Mouse (Mus musculus): ENCODE measurements at regions not wholly inside any gene's neighbourhood (a gene's known extent, or its start where the extent isn't known, plus 50 kb on each side); places are given as distances from the start of the nearest gene placed in this dataset.

DNA sequence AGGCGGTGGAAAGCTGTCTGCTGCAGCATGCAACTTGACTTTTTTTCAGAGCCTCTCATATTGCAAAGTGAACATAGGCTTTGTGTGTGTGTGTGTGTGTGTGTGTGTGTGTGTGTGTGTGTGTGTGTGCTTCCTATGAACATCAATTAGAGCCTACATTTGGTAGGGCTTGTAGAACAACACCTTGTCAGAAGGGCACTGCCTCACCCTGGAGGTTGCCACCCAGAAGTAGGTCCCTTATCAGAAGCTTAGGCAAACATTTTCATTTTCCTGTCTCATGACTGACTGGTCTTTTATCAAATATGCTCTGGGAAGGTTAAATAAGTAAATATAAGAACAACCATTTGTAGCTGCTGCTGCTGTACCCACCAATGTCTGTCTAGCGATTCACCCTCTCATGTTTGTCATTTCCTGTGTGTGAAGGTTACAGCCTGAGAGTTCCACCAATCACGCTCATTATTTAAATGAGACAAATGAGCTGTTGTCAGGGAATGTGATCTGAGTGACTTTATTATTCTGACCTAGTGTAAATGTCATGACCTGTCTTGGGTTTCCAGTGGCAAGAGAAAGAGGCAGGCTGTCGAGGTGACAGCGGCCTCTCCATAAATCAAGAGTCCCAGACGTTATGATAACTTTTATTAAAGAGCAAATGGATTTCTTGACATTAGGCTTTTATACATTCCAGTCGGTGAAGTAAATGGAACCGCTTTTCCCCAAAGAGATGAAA lies 310.1 kb downstream of the Irx1 start:
- no peak for DNase-seq

DNA sequence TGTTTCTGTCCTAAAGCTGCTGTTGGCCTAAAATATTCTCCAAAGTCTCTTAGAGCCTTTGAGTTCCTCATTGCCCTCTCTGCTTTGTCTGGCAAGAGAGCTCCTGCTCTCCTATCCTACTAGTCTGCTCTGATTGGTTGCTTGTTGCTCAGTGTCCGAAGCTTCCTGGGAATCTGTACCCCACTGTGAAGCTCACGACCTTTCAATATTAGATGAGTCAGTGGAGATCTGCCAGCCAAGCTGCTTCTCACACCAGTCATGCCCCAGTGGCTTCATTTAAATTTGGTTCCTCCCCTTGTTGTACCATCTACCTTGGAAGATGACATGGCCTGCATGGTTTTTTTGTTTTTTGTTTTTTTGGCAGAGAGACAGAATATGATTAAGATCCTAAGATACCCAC lies 313.6 kb downstream of the Irx1 start:
- no peak for DNase-seq

DNA sequence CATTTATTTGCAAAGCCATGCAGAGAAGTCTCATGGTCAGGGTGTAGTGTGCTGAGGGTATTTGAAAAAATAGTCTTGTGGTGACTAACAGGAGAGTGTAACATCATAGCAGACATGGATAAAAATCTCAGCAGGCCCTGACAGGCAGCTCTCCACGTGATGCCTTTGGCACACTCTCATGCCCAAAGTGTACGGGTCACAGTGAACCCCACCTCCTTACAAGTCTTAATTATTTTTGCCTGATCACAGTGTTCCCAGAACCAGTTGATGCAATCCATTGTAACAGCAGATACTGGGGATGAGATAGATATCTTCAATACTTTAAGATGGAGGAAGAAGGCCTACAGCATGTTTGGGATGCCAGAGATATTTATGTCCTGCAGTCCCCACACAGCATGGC lies 314.5 kb downstream of the Irx1 start:
- DNase-seq, result no peak

DNA sequence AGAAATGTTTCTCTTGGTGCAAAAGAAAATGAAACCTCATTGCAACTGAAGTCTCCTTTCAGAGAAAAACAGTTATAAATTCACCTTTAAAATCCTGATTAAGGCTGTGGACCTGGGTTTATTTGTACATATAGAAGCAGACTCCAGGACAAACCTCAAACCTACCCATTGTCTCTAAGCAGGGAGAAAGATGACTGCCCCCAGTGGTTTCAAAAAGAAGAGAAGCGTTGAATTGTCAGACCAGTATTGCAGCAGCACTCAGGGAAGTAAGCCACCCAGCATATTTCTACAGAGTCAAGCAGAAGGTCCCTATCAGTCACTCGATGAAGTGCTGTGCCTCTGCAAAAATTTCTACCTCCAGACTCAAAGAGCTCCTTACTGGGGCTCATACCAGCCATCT lies 332.1 kb downstream of the Irx1 start:
- no peak for DNase-seq

DNA sequence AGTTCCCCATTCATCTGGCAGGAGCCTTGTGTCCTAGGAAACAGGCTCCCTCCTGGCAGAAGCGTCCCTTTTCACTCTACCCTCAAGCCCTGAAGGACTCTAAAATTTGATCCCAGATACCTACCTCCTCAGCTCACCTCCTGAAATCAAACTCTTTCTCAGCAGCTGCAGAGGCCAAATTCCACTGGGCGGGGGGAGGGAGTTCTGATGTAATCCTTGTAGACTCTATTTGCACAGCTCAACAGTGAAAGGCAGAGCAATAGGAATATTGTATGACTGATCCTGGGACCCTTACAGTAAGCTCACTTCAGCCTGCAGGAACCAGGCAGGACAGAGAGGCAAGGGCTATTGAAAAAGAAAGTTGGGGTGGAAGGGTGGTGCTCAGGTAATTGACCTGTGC lies 346.3 kb downstream of the Irx1 start:
- DNase-seq, result no peak

DNA sequence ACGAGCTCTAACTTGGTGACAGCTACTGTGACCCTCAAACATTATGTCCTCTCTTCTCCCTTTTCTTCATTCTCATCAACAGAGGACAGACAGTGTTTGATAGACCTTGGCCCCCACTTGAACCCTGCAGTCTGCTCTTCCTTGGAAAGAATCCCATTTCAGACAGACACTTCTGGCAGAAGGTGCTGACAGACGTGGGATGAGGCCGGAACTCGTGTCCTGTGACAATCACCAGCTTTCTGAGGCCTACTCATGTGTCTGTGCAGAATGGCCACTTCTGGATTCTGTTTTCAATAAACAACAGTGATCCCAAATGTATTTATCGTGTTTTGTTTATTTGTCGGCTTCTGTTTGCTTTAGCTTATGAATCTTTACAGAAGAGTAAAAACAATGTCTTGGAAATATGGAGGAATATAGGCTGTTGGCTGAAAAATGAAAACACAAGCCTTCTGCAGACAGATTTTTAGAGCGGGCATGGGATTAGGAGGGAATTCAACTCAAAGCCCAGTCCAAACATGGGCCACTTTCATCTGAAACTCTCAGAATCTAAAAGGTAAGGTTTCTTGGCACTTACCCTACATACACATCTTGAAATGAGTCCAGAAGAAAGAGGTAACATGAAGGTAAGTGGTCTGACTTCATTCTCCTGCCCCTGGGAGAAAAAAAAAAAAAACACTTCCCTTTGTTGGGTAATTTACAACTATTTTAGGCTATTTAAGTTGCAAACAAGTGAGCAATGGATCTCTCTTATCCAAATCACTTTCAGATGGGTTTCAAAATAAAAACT lies 350.9 kb downstream of the Irx1 start:
- DNase-seq, result no peak

DNA sequence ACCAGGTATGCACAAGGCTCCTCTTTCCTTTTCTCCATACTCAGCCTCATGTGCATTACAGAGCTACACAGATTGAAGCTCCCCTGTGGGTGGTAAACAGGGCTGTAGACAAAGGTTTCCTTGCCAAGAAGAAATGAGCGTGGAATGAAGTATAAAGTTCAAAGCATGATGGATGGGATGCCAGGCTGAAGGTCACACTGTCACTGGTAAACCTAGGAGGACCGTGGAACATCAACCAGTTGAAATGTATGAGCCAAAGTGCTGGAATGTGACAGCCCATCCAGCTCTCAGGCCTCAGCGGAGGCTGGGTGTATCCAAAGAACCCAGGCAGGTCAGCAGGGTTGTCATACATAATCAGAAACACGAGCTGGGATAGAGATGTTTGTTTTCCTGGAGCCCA lies 381.0 kb downstream of the Irx1 start:
- no peak for DNase-seq

DNA sequence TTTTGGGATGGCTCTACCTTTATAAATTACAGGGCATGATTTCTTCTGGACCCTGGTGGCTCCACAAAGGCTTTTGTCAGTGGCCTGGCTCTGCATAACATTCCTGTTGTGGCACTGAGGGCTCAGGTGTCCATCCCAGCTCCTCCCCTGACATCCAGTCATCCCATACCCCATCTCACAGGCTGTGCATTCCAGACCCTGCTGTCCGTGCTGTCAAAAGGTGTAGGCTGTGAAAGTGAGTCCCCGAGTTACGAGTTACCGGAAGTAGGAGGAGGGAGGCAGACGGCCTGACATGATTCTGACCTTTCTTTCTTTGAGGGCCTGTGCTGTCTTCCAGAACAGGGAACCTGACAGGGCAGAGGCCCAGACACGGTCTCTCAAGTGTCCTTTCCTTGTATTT lies 397.6 kb downstream of the Irx1 start:
- no peak for DNase-seq

DNA sequence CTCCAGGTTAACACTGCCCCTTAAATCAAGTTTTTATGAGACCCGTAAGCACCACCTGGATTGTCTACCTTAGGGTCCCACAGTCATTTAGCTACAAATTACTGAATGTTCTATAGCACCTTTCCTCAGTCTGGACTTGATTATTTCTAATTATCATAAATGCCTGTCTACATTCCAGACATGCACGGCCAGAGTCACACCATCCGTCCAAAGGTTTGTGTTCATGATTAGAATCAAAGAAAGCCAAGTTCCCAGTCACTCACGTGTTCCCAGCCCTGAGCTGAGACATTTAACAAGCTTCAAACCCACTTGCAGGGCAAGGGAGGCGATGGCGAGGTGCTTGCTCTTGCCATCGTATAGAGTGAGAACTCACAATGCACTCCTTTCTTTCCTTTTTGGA lies 398.1 kb downstream of the Irx1 start:
- DNase-seq, result no peak

DNA sequence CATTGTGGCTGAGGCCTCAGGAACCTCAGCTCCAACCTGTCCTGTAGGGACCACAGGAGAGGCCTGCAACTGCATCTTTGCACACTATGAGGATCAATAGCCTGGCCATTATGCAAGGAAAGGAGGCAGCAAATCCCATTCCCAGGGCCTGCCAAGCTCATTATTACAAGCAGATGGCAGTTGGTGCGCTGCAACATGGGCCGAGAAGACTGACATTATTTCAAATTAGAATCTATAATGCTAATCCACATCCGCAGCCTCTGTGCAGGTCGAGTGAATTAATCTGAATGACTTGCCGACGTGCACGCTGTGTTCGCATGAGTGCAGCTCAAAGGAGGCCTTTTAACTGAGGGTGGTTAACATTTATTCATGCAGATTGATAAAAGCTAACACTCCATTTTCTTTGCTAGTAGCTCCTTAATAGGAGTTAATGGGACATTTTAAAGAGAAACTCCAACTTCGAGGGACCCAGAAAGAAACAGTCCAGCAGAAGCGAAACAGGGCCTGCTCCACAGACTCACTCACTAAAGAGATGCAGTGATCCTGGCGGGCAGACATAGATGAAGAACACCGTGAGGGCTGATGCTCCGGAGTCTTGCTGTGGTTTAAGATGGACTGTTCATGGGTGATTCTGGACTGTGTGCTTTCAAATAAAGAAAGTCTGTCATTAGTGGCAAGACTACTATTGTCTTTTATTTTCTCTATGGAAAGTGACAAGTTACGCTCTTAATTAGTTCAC lies 404.9 kb downstream of the Irx1 start:
- DNase-seq, result no peak

DNA sequence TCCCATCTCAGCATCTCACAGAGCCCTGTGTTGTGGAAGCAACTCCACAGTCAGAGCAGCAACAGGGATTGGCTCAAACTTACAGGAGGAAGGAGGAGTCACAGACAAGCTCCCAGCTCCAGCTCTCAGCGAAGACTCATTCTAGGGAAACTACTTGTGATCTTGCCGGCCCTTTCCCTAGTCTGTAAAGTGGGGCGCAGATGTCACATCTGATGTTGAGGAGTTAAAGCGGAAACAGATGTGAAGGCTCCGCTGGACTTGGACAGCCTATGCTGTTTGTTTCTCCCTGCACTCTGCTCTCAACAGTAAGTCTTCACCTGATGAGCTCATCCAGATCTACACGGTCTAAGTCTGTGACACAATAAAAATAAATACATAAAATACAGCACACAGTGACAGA lies 408.1 kb downstream of the Irx1 start:
- no peak for DNase-seq

DNA sequence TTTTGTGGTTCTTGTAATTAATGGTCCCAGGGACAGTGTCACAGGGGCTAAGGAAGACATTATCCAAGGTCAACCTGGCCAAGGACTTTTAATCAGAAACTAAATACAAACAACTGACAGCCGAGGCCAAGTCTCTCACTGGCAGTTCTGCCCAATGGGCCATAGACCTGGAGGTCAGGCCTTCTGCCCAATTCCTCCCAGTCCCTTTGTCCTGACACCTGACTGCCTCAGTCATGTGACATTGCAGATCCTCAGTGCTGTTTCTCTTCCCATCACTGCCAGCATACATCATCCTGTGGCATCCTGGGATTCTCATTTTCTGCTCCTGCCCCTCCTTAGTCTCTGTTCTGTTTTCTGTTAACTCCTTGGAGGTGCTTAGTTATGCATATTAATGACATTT lies 413.4 kb downstream of the Irx1 start:
- DNase-seq, result no peak

DNA sequence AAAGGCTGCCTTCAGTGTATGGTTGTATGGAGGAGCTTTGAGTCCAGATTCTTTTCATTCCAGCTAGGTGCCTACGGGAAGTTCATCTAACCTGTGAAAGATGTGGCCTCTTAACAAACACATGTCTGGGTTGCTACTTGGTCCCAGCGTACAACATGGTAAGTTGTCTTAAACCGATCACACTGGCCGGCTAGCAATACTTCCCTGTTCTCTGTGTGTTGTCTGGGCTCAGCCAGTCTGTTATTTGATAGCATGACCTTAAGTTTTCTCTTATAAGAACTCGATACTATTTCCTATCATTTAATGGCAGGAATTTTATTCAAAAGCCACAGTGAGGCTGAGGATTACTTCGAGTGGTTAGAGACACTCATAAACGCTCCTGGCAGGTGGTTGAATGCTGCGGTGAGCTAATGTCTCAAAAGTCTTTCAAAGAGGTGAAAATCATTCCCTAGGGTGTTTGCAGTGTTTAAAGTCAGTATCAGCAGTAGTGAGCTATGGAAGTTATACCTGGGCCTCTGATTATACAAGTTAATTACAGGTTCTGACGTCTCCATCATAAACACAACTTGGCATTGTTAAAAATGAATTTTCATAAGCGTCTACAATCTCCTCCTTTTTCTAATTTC lies 414.2 kb downstream of the Irx1 start:
- no peak for DNase-seq

DNA sequence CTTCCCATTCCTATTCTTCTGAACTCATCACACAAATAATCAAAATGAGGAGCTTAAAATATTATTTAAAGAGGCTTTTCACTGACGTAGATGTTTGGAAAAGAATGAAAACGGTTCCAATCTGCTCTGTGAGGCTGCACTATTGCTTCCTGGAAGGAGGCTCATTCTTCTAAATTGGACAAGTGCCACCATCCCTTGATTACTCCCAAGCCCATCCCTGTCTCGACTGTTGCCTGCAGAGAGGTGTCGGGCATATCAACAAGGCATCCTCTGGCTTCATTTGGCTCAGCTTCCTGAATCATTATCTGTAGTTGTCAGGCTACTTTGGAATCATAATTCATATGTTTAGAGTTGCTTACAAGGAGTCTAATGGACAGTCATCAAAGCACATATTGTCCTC lies 425.3 kb downstream of the Irx1 start:
- DNase-seq, result no peak

DNA sequence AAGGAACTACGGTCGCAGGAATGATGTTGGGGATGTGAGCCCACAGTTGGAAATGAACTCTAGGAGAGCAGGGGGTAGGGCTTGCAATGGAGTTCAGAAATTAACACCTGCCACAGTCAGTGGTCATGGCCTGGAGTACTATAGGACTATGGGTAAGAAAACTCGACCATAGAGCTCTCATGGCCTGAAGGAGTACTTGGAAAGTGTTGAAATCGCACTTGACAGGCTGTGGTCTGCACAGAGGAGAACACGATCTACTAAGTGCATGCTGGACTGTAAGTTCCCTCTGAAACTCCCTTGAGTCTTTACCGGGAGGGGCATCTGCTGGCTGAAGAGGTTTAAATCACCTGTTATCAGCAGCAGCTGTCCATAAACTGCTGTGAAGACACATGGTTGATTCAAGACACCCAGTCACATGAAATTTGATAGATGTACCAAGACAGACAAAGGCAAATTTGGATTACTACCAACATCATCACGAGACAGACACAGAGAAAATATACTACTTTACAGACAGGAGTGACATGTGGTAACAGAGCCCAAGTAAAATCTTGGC lies 430.6 kb downstream of the Irx1 start:
- no peak for DNase-seq

DNA sequence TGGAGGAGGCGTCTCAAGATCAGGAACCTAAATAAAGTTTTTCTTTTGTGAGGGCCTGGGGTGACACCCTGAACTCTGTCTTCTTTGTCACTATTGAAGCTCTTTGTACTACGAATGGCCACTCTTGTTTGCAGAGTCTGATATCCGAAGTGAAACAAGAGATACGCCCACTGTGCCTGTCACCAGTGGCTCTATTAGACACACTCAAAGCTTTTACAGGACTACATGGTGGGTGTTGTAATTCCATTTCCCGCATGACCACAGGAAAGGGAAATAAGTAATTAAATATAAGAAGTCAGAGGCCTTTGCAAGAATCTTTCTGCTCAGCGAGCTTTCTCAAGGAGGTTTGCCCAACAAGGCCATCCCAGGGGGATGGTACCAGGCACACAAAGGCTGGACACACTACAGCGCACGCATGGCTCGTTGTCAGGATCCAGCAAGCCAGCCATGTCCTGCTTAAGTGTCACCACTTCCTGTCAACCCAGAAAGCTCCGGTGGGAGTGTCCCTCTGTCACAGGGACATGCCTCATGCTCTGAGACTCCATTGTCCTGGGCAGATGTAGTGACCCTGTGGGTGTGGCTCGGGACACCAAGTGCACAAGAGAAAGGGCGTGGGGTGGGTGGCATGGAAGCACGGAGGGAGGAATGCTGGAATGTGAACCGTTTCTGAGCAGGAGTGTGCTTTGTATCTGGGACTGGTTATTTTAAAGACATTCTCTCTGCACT lies 434.0 kb downstream of the Irx1 start:
- DNase-seq, result no peak

DNA sequence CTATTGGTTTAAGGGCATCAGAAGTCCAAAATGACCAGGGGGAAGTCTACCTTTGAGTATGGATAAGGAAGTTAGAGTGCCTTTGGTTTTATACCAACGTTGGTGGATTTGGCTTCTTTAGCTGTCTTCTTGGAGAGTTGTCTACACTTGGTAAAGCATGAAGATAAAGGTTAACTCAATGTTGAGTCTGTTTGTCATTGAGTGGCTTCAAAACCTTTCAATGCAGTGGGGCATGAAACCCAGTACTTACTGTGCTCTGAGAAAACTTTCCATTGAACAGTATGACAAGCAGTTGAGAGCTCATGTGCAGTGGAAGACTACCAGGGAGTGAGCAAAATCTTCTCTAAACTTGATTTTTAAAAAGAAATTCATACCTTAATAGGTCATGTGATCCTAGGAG lies 445.7 kb downstream of the Irx1 start:
- DNase-seq, result no peak

DNA sequence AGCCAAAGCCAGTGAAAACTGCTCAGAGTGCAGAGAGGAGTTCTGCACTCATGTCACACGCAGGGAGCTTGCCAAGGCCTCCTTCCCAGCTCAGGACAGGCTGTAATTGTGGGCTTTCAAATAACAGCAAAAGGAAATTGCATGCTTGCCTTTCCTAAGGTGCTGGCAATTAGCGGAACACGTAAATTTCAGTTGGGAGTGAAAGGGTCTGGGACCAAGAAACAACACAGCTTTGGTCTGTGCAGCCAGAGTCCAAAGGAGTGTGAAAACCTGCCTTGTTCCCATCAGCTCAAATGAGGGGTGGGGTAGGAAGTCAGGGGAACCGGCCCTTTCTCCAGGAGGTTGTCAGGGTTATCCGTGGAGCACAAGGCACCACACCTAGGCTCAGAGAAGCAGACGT lies 450.3 kb downstream of the Irx1 start:
- DNase-seq, result no peak

DNA sequence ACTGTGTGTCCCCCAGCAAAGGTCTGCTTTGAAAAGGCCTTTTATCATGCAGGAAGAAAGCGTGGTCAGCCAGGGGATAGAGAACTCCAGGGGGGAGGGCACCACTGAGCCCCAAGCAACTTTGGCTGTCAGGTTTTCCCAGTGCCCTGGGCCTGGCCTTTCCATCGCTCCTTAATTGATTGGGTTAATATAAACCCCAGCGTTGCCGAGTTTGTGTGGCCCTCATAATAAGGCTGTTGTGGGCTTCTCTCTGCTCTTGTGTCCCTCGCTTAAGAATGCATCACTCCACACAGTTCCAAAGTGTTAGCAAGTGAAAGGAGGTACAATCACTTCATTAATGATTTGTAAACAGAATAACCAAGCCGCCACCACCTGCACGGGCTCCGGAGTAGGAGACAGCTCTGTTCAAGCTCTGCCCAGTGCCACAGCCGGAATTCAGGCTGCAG lies 455.5 kb downstream of the Irx1 start:
- DNase-seq, result peak; percentile 13

DNA sequence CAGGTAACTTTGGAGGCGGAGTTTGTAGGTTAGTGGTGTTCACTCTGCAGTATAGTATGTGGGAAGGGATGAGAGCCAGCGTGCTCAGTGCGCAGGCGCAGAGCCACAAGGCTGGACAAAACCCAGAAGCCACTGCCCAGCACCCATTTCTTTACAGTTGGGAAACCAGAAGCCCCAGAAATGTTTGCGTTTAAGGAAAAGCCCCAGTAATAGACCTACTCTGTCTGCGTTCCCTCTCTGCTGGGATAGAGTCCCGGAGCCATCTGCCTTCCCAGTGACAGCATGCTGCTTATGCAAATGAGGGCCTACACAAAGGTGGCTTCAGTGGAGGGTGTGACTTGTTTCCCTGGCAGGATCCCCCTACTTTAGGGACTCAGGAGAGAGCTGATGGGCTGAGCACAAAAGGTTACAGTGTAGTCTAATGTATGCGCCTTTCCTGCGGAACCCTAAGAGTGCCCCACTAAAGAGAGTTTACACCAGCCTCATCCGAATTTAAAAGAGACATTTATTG lies 456.0 kb downstream of the Irx1 start:
- peak; percentile 39 for DNase-seq

DNA sequence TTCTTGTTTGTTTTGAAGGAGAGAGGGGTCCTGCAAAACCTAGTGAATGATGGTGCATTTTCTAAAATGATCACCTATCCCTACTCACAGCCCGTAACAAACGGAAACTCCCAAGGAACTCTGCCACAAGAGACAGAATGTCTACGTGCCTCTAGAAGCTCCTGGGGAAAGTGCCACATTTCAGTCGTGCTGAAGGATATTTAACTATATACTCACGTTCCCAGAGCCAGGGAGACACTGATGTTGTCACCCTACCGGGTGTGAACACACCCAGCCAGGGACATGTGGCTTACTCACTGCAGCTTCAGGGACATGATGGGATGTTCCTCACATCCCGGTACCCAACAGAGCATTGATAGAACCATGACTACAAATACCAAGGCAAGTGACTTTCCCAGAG lies 456.7 kb downstream of the Irx1 start:
- no peak for DNase-seq

DNA sequence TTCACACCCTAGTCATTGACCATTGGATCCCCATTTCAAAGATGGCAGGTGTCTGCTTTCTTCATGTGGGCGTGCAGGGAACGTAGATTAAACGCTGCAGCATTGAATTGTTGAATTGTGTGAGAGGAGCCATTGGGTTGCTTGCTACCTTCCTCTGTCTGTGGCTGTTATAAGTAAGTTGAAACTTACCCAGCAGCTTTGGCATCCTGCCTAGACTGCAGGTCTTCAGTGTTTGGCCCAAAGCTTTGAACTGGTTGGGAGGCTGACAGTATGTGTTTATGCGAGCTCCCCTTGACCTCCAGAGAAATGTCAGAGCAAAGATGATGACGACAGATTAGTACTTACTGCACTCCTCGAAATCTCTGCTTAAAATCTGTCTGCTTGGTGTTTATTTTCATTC lies 473.8 kb downstream of the Irx1 start:
- no peak for DNase-seq
